Mouse (Mus musculus): ENCODE data around the gene Fam186b.

Gene Fam186b

DNA sequence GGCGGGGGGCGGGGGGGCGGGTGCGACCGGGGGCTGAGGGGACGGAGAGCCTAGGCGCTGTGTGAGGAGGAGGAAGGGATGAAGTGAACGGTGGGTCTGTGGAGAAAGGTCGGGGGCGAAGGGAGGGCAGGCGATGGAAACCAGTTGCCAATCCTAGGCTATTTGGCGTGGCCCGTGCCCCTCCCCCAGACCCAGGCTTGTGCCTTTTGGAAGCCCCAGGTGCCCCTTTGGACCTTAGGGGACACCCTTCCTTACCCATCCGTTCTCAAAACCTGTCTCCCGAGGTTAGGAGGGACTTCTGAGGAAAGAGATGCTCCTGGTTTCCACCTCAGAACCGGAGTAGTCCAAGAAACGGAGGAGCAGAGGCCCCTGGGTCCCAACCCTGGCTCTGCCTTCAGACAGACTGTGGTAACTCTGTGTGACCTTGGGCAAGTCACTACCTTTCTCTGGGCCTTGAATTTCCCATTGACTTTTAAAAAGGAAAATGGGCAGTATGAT is at the start of gene Fam186b:
TSS of gene Fam186b (minus strand) at position 405 of the 498 bp plus-strand sequence.
- peak; percentile 58 for DNase-seq (ENCODE audit: low spot score)

DNA sequence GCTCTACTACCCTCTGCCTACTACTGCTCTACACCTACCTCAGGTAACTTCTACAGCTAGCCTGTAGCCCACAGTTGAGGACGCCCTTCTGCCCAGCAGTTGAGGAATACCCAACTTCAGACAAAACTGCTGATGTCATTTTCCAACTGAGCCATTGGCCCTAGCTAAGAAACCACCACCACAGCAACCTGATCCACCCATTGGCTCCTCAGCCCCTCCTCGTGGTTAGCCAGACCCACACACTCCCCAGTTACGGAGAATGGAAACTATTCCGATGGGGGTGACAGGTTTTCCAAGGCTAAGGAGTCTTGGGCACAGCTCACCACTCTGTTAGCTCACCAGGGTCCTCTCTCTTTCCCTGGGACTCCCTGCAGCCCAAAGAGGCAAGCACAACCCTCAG is 49.3 kb upstream of the Fam186b start:
- no peak for DNase-seq (ENCODE audit: low spot score)

DNA sequence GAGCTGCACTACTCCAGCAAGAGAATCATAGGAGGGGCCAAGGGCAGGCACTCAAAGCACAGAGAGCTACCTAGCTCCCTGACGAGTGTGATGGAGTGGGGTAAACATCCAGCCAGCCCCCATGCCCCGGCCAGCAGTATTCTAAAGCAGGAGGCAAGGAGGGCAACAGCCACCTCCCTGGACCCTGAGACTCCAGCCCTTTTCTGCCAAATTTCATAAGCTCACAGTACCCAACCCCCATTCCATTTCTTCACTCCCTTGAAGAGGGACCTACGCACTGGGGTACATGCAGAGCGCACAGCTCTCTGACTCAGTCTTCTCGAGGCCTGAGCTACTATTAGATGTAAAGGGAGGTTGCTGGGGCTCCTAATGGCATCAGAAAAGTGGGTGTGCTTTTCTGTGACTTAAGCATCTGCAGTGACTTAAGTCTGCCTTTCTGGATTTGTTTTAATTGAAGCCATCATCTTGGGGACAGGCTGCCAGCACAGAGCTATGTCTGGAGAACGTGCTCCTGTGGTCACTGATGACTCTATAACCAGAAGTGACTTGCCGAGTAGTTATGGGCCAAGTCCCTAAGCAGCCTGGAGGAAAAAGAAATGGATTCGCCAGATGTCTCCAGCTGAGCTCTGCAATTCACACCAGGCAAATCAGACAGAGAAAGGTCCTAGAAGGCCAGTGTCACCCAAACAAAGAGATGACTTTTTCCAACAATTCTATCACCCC is 48.6 kb upstream of the Fam186b start:
- no peak for DNase-seq (ENCODE audit: low spot score)

DNA sequence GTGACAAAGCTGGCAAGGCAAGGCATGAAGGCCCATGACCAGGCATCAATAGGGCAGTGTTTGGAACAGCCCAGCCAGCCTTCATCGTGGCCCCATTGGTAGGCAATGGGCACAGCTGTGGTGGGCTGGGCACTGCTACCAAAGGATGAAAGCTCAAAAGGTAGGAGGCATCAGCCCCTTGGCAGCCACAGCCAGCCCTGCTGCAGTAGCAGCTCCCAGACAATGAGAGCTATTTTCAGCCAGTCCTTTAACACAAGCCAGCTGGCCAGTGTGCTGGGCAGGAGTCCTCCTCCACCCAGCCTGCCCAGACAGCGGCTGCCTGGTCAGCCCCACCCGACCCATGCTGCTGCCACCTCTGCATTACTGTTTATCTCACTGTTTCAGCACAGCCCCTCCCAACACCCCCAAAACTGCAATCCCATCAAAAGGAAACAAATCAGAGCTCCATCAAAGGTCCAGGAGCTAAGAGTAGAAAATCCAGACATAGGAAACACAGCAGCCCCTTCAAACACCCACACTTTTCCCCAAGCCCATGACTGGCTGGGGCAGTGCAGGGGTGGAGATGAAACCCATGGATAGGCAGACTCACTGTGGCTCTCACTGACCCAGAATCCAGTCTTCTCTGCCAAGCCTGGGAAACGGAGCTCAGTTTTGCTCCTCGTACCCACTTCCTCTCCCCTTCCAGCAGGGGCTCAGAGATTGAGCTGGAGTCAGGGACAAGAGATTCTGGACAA is 47.9 kb upstream of the Fam186b start:
- peak; percentile 40 for DNase-seq (ENCODE audit: low spot score)

DNA sequence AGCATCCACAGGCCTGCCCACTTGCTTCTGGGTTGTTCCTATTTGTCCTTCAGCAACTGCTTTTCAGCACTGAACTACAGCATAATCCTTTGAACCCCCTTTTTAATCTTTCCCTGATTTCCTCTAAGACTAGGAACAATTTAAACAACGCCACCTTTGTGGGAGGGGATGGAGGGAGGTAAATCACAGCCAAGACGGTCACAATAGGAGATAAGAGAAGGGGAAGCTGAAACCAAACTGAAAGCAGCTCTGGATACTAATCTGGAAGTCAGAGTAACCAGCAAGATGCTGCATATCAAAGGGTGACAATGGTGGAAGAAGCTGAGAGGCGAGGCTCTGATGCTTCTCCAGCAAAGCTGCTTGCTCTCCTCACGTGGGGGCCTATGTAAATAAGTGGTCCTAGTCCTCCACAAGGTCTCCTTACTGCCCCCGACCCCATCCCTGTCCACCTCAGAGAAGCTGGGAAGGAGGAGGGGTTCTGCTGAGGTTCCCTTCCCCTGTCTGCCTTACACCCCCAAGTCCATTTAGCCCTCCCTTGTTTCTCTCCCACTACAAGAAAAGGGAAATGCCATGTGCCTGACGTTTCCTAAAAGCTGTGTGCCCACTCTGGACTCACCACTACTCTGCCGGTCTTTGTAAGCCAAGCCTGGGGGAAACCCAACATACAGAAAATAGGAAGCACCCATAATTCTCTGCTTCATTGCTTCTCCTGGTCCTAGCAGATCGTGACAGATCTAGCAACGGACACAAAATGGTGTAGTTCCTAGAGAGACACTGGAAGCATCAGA is 46.7 kb upstream of the Fam186b start:
- no peak for DNase-seq (ENCODE audit: low spot score)

DNA sequence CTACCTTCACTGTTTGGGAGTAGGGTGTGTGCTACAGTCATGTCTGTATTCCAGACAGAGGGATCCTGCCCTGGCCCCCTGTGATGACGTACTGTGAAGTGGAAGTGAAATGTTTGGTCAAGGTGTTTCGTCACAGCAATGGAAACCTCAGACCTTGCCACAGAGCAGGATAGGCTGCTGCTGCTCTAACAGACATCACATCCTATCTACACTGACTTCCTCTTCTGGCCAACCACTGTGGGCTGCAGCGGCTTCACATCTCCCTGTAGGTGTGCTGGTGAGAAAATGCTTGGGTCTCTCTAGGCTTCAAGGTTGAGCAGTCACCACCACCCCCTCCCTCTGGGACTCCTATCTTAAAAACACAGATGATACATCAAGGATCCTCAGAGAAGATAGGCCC is 45.4 kb upstream of the Fam186b start:
- no peak for DNase-seq (ENCODE audit: low spot score)

DNA sequence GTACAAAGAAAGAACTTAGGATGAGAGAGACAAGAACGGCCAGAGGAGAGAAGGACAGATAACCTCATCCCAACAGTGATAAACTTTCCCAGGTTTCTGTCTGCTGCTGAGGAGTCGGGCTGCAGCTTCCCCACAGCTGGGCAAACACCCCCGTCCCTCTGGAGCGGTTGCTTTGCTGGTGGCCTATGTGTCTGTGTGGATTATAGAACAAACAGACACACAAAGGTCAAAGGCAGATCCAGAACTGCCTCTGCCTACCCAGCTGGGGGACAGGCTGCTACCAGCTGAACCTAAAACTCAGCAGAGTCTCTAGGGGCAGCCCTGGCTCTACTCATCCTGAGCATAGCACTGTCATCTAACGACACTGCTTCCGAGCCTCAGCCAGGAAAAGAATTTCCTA is 44.0 kb upstream of the Fam186b start:
- DNase-seq (ENCODE audit: low spot score), result no peak

DNA sequence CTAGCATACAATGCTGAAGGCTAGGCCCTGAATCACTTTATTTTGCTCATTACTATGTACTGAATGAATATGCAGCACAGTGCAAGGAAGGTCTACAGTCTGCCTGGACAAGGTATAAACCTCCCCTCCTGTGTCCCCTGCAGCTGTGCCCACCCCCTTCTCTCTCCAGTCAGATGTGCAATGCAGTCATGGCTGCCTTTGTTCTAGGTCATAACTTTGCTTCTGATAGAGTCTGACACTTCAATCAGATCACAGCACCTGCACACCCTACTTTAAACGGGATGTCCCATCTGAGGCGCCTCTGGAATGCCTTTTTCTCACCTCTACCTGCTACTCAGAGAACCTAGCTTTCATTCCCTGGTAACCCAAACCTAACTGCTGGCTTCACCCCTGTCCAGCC is 43.2 kb upstream of the Fam186b start:
- DNase-seq (ENCODE audit: low spot score), result no peak

DNA sequence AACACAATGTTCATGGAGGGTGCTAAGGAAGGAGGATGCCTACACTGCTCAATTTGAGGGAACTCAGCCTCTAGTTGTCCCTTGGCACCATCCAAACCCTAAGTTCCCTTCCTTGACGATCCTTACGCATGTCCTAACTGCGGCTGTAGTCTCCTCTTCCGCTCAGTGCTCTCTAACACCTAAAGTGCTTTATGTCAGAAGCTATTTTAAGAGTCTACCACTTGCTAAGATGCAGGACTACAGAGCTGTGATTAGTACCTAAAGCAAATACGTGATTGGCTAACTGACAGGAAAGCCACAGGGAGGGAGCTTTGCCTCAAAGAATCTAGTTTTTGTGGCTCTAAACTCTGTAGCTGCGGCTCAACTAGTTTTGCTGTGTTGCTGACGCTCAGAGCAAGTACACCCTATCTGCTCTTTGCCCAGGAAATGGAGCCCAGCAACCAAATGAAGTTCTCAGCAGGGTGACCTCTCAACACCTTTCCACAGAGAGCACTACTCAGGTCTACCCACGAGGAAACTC is 40.2 kb upstream of the Fam186b start:
- DNase-seq (ENCODE audit: low spot score), result no peak

DNA sequence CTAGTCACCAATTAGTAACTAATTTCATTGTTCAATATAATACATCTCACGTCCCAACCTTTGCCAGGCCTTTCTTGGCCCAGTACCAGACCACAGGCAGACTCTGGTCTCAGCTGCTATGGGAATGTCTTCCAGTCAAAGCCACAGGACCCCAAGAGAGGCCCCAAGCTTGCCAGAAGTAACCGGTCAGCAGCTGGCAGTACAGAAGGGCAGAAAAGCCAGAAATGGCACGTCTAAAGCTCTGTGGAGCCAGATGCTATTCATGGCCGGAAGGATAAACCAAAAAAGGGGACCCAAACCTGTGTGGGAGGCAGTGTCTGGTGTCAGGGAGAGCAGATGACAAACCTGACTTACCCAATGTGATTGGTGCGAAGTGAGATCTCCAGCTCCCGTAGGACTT is 38.8 kb upstream of the Fam186b start:
- DNase-seq (ENCODE audit: low spot score), result no peak

DNA sequence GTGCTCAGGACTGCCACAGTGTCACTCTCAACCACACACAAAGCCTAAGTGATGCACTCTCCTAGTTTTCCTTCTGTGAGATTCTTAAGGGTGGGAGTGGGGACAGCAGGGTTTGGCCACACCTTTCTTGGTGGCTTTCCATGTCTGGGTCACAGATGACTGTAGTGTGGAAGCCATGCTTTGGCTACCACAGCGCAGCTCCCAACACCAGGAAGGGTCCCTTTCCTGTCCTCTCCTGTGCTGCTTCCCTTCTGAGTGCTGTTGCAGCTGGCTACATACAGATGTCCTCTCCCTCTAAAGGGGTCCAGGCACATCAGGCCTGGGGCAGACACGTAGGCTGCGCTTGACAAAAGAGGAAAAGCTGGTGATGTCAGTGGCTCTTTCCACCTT is 38.0 kb upstream of the Fam186b start:
- no peak for DNase-seq (ENCODE audit: low spot score)

DNA sequence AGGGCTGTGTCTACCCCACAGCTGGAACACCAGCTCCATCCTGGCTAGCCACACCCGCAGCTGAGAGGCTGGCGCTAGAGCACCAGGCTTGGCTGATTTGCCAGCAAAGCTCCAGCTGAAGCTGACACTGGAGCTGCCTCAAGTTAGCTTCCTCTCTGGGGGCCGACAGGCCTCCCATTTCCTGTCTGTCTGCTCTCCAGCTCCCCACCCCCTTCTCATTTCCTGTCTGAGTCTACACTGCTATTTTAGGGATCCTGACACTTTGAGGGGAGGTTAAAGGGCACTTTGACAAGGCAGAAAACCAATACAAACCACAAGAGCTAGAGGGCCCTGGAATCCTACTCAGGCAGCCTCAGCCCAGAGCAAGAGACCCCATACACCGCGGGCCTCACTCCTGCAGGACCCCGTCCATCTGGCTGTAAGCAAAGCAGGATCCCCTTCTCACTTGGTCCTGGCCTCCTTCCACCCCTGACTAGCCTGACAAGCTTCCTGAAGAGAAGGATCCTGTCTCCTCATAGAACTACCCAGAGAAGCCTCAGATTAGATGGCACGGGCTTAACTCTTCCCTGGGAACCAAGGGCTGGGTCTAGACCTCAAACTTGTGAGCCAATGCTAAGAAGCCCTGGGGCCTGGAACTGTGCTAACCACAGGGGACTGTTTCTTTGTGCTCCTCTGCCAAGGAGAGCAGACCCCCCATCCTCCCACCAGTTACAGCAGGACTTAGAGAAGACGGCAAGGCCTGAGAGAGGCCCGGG is 37.4 kb upstream of the Fam186b start:
- DNase-seq (ENCODE audit: low spot score), result peak; percentile 88

DNA sequence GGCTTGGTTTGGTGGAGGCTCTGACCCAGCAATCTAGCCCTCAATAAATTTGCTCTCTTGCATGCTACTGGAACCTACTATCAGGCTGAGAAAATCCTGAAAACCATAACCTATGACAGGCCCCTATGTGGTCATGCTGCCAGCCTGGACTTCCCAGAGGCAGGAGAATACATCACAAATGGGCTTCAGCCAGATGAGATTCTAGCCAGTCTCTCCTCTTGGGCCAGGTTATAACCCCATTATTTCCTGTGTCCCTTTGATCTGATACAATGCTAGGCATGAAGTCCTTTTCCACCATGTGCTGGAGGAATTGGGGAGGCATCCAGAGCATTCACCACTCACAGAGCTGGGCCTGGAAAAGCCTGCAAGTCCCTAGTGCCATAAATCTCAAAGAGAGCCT is 36.4 kb upstream of the Fam186b start:
- DNase-seq (ENCODE audit: low spot score), result no peak

DNA sequence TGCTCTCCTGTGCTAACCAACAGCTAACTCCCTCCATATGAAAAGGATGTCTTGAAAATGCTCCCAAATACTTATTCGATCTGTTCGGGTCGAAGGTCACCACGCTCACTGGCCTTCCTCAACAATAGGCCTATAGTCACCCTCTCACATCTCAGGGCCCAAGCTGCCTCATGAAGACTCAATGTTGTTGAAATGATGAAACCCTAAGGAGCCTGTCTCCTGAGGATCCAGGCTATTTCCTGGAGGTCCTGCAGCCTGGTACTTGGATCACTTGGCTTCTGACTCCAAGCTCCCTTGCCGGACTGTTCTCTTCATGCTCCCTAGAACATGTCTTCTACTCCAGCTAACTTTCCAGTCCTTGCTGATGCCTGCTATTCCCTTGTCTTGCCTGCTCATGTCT is 35.7 kb upstream of the Fam186b start:
- no peak for DNase-seq (ENCODE audit: low spot score)

DNA sequence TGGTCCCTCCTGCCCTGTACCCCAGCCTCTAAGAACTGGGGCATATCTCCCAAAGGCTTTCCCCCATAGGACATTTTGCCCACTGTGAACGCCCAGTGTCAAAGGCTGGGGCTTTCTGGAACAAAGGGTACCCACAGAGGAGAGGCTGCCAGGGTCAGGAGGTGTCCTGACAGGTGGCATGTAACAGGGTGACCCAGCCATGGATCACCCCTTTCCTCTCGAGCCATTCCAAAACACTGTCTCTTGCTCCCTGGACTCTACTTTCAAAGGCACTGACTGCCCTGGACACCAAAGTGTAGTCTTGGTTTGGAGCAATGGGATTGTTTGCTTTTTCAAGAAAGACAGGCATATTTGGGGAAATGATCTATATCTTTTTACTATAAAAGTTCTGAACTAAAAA is 34.6 kb upstream of the Fam186b start:
- DNase-seq (ENCODE audit: low spot score), result no peak

DNA sequence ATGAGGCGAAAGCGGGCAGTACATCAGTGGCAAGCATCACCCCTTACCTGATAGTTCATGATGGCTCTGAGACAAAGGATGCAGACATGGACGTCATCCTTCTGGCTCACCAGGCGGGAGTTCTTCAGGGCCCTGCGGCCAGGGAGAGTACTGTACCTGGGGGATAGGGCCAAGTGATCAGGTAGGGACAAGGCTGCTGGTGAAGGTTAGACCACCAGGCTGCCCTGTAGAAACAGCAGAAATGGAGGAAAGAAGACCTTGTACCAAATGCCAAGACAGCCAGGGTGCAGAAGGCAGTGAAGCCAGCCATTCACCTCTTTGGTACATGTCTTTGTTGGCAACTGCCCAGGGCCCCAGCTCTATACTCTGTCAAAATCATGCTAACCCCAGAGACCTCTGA is 32.3 kb upstream of the Fam186b start:
- DNase-seq (ENCODE audit: low spot score), result no peak

DNA sequence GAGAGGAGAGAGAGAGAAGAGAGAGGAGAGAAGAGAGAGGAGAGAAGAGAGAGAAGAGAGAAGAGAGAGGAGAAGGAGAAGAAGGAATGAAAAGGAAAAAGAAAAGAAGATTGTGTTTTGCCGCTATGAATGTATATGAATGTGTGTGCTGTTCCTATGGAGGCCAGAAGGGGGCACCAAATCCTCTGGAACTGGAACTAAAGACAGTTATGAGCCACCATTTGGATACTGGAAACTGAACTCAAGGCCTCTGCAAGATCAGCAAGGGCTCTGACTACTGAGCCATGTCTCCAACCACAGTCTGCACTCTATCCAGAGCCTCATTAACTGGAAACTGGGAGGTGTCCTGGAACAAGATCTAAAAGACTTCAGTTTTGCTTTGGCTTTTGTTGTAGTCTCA is 31.3 kb upstream of the Fam186b start:
- DNase-seq (ENCODE audit: low spot score), result peak; percentile 66

DNA sequence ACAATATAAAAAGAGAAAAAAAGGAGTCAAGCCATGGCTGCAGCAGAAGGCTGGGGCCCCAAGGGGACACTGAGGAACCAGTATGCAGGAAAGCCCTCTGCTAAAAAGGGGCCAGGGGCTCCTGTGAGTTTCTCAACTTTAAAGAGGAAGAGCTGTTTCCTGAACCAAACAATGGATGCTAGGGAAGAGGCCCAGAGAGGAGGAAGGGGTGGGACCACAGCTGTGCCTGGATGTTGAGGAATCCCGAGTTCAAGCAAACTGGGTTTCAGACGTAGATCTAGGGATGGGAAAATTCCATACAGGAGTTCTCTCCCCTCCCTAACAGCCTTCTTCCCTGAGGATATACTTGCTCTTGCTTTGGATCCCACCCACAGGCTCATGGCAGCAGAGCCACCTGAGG is 30.7 kb upstream of the Fam186b start:
- no peak for DNase-seq (ENCODE audit: low spot score)

DNA sequence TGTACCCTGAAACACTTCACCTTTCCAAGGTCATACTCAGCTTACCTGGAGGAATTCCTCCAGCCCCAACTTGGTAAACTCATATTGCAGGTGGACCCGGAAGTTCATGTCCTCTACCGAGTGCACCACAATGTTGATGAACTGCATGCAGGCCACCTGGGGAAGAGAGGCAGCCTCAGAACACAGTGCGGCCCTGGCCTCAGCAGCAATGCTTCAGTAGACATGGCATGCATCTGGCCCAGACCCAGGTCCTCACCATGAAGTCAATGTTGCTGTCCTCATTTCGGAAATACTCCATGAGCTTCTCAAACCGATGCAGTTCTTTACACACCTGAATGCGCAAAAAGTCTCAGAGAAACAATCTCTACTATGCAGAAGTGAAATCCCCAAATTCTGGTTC is 29.9 kb upstream of the Fam186b start:
- no peak for DNase-seq (ENCODE audit: low spot score)

DNA sequence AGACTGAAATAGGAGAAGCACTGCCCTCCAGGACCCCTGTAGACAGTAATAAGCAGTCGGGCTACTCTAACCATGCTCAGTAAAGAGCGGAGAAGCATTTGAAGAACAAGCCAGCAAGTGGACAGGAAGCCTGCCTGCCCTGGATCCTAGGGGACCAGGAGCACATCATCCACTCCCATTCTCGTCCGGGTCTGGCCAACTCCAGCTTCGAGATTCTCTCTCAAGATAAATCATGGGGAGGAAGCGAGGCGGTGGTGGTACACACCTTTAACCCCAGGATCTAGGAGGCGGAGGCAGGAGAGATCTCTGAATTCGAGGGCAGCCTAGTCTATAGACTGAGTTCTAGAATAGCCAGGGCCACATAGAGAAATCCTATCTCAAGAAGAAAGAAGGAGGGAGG is 28.5 kb upstream of the Fam186b start:
- no peak for DNase-seq (ENCODE audit: low spot score)

DNA sequence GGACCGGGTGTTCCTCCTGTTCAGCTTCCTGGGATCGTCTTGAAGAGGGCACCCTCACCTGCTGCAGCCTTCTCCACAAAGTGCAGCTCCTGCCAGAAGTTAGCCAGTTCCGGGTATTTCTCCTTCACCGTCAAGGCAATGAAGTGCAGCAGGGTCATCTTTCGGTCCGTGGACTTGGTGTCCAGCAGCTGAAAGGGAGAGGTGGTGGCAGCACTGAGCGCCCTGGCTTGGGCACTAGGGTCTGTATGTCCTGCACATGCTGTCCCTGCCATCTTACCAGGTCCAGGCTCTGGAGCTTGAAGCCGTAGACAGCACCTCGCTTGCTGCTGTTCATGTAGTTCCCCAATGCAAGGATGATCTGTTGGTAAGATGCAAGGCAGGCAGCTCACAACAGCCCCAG is 25.3 kb upstream of the Fam186b start:
- DNase-seq (ENCODE audit: low spot score), result no peak

DNA sequence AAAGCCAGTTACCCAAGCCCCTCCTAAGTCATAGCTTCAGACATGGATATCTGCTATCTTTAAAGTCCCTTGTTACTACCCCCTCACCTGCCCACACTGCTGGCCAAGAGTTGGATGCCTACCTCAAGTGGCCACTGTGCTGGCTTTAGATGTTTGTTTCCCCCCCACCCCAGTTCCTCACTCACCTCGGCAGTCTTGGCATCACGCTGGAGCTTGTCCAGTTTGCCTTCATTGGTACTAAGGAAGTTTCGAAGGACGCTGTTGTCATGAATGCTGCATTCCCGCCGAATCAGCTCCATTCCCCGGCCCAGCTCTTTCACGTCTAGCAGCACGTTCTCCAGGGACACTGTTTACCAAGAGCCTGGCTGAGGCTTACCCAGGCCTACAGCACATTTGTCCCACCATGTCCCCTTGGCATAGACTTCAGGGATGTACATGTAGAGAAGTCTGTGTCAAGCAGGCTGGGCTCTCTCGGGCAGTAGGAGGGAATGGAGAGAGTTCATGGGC is 24.5 kb upstream of the Fam186b start:
- no peak for DNase-seq (ENCODE audit: low spot score)

Data from embryo, embryonic 10.5 days (tissue).